Mouse (Mus musculus) midbrain, embryonic 10.5 days (tissue): ENCODE data around the gene Znrf2. TPM values are rescaled to one million over a fixed set of nuclear protein-coding genes. Genes with fewer than 3 reads are reported as not detected.

ENCODE experiments used
- DNase-seq: peaks from one replicate; pipeline ENCODE4 v3.0.0-alpha.2; 2017; ENCODE audit warnings: low spot score
- H3K27ac ChIP-seq: fragments of 300-500 bp; sonication (generic); replicated peaks from 2 replicates; pipeline ENCODE4 v1.5.1; 2016; ENCODE audit warnings: mild to moderate bottlenecking
- H3K27me3 ChIP-seq: fragments of 300-500 bp; sonication (generic); 2 replicates; pipeline ENCODE4 v1.6.1; 2016; ENCODE audit warnings: low read depth, mild to moderate bottlenecking; ENCODE audit not compliant: poor library complexity, severe bottlenecking
- H3K36me3 ChIP-seq: fragments of 300-500 bp; sonication (generic); 2 replicates; pipeline ENCODE4 v1.6.1; 2016; ENCODE audit warnings: mild to moderate bottlenecking, moderate library complexity
- H3K4me1 ChIP-seq: fragments of 300-500 bp; sonication (generic); 2 replicates; pipeline ENCODE4 v1.6.1; 2016
- H3K4me3 ChIP-seq: fragments of 300-500 bp; sonication (generic); 2 replicates; pipeline ENCODE4 v1.5.1; 2016; ENCODE audit warnings: mild to moderate bottlenecking, moderate library complexity
- H3K9me3 ChIP-seq: fragments of 300-500 bp; sonication (generic); replicated peaks from 2 replicates; pipeline ENCODE4 v1.6.1; 2016; ENCODE audit warnings: mild to moderate bottlenecking
- WGBS: fragments of 180-500 bp; shearing (Covaris S2); methylation state at CpG from one replicate; pipeline ENCODE4 v1.1.7; 2016; 5-methylcytosine and 5-hydroxymethylcytosine counted together
- polyA plus RNA-seq: library from polyadenylated mRNA; unstranded; fragments of >200 nt; fragmentation: Nextera tagmentation; extraction: Ambion mirVana; gene quantifications from 2 replicates; pipeline ENCODE4 v1.2.1, GENCODE M21; 2016

Gene Znrf2
- polyA plus RNA-seq, 1 experiment from 2014 or later, result 2.2 TPM

DNA sequence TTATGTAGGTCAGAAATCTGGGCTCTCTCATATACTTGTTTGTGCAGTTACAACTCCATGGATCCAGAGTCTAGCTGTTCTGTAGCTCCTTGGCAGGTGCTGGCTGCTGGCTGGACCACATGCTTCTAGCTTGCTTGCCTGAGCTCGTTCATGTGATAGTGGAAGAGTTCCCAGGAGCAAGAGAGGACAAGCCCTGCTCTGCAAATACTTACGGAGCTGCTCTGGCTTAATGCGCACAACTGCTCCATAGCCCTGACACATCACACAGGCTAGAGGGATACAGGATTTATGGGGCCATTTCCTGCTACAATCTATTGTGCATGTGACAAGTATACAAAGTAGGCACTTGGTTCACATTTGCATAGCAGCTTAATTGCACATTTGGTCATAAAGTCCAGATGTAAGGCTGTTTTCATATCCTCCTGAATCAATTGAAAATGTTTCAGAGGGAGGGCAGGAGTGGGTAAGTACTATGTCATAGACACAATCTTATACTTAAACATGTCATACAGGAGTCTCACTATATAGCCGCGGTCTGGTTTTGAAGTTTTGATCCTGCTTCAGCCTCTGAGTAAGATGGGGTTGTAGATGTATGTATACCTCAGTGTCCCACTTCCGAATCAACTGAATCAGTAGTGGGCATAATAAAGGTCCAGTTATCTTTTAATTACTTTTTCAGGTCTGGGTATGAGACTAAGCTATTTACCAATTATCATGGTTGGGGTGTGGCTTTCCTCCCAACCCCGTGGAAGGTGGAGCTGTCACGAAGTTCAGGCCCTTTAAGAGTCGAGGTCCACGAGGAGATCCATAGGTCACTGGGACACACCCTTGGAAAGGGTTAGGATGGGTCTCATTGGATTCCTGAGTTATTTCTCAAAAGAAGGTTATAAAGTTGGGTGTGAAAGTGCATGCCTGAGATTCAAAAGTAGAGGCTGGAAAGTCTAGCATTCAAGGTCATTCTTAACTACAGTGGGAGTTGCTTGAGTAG is 89.6 kb downstream of the Znrf2 start:
- Histone ChIP-seq H3K9me3 (no peaks in the 10 kb centered on the region), H3K27me3 (no peaks in the 10 kb centered on the region), H3K4me3 (no peak overlapping the region), H3K27ac (no peak overlapping the region), H3K4me1 (no peaks in the 10 kb centered on the region), H3K36me3 (no peaks in the 10 kb centered on the region)
- DNase-seq, result no peak
- 92% methylated on average over 10 of the region's 10 CpGs for WGBS

DNA sequence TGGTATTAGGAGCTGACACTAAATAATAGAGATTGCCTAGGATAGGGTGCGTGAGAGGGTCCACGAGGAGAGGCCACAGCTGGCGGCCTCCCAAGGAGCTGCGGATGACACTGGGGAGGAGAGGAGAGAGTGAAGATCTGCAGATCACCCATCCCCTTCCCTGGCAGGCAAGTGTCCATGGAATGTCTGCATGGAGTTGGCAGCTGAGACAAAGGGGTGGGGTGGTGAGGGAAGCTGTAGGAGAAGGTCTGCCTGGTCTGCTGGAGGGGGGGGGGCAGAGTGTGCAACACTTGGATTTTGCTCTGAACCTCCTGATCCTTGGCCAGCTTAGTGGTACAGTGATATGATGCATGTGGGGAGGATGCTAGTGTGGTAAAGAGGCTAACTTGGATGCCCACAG is 98.3 kb downstream of the Znrf2 start:
- no peaks in the 10 kb centered on the region for H3K9me3 ChIP-seq
- H3K27me3 ChIP-seq, result no peaks in the 10 kb centered on the region
- 90% methylated on average over 4 of the region's 4 CpGs for WGBS
- H3K4me3 ChIP-seq, result no peak overlapping the region
- H3K4me1 ChIP-seq, result no peaks in the 10 kb centered on the region
- no peaks in the 10 kb centered on the region for H3K36me3 ChIP-seq
- no peak overlapping the region for H3K27ac ChIP-seq
- DNase-seq, result no peak

DNA sequence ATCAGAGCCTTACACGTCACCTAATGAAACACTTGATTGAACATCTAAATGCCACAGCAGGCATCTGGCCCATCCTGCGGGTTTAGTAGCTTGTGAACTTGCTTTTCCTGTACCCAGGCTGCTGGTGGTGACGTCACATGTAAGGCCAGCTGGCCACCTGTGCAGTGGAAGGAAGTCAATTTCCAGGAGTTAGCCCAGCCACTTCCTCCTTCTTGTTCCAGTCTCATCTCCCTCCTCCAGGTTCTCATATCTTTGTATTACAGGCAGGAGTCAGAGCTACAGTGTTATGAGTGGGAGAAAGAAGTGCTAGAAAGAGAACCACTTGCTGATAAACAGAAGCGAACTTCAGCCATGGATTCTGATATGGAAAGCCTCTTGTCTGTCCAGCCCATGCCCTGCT is 99.4 kb downstream of the Znrf2 start:
- H3K4me1 ChIP-seq, result no peaks in the 10 kb centered on the region
- DNase-seq, result no peak
- 76% methylated on average over 4 of the region's 4 CpGs for WGBS
- no peaks in the 10 kb centered on the region for H3K36me3 ChIP-seq
- no peak overlapping the region for H3K27ac ChIP-seq
- H3K27me3 ChIP-seq, result no peaks in the 10 kb centered on the region
- H3K9me3 ChIP-seq, result no peaks in the 10 kb centered on the region
- no peak overlapping the region for H3K4me3 ChIP-seq

DNA sequence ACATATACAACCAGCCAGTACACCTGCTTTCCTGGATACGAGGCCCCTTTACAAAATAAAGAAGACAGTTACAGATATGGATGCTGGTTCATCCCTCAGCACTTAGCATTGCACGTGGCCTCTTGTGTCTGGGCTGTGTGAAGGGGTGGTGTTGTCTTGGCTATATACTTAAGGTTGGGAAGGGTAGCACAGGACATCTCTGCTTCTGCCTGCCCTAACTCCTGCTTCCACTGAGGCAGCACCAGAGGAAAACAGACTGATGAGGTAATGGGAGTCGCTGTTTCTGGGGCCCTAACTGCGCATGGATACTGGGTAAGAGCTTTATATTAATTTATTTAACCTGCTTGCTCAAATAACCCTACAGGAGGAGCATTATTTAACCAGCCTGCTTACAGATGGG is 100.2 kb downstream of the Znrf2 start:
- 84% methylated on average over 4 of the region's 4 CpGs for WGBS
- Histone ChIP-seq H3K4me3 (no peak overlapping the region), H3K4me1 (no peaks in the 10 kb centered on the region), H3K36me3 (no peaks in the 10 kb centered on the region), H3K9me3 (no peaks in the 10 kb centered on the region), H3K27me3 (no peaks in the 10 kb centered on the region), H3K27ac (no peak overlapping the region)
- DNase-seq, result no peak

DNA sequence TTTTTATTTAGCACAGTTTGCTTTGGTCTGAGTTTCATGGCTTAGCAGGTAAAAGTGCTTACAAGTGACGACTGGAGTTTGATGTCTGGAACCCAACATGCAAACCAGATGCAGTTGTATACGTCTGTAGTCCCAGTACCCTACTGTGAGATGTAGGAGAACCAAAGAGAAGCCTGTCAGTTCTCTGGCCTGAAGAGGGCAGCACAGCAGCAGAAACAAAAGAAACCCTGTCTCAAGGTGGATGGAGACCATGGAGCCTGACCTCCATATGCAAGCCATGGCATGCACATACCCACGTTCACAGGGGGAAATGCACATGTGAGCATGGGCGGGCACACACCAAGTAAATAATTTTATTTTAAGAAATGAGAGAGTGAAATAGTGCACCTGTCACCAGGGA is 100.8 kb downstream of the Znrf2 start:
- DNase-seq, result peak; percentile 27
- Histone ChIP-seq H3K27me3 (no peaks in the 10 kb centered on the region), H3K36me3 (no peaks in the 10 kb centered on the region), H3K4me3 (no peak overlapping the region), H3K4me1 (no peaks in the 10 kb centered on the region), H3K9me3 (no peaks in the 10 kb centered on the region), H3K27ac (no peak overlapping the region)
- WGBS, result 60% methylated on average over 4 of the region's 4 CpGs

DNA sequence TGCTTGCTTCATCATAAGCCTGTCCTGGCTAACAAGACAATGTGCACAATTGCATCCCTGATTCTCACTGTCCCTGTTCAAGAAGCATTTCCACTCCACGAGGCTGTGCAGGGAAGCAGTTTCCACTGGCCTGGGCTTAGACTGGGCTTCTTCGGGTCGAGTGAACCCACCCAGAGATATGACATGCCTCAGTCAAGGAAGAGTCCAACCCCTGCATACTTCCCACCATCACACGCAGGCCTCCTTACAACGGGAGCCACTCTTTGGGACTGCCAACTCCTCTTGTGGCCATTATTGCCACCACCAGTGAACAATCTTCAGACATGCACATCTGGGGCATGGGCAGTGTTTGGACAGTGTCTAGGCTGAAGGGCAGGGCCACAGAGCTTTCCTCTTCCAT is 101.8 kb downstream of the Znrf2 start:
- Histone ChIP-seq H3K36me3 (no peaks in the 10 kb centered on the region), H3K4me1 (no peaks in the 10 kb centered on the region), H3K27me3 (no peaks in the 10 kb centered on the region), H3K4me3 (no peak overlapping the region), H3K9me3 (no peaks in the 10 kb centered on the region), H3K27ac (no peak overlapping the region)
- 90% methylated on average over 5 of the region's 5 CpGs for WGBS
- DNase-seq, result no peak

DNA sequence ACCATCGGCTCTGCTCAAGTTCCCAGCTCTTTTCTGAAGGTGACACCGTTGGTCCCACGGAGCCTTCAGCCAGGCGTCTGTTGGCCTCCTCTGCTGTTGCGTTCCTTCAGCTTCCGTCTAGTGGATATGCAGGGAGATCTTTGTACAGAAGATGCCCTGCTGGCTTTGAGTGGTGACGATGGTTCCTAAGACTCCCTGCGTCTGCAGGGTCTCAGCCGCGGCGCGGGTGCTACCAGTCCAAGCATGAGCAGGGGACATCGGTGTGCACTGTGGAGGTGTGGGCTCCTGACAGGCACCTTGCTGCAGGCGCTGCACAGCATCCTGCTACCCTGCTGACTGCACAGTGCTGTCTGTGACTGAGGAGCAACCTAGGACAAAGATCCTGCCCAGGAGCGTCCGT is 107.8 kb downstream of the Znrf2 start:
- Histone ChIP-seq H3K27me3 (no peaks in the 10 kb centered on the region), H3K4me1 (no peaks in the 10 kb centered on the region), H3K27ac (no peak overlapping the region), H3K9me3 (no peaks in the 10 kb centered on the region), H3K36me3 (no peaks in the 10 kb centered on the region), H3K4me3 (no peak overlapping the region)
- WGBS, result 92% methylated on average over 16 of the region's 16 CpGs
- no peak for DNase-seq

DNA sequence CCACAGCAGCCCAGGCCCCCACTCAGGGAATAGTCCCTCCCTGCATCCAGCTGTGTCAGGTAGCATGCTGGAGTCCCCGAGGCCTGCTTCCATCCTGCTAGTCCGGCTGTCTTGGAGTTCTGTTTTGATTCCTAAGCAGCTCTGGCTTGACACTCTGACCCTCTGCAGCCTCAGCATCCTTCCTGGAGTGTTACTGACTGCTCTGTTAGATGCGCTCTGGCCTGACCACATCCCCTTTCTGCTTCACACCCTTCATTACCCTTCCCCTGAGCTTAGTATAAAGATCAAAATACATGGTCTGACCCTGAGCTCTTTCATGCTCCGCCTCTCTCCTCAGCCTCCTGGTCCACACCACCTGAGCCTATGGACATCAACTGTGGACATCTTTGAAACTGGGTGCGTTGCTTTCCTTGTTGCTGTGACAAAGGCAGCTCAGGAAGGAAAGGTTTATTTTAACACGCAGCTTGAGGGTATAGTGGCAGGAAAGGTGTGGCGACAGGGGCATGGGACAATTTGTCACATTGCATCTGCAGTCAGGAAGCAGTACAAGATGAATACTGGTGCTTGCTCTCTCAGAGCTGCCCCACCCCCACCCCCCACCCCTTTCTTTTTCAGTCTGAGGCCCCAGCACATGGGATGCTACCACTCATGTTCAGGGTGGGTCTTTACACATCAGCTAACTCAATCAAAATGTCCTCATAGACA is 109.2 kb downstream of the Znrf2 start:
- no peaks in the 10 kb centered on the region for H3K27me3 ChIP-seq
- no peak overlapping the region for H3K4me3 ChIP-seq
- H3K27ac ChIP-seq, result no peak overlapping the region
- H3K4me1 ChIP-seq, result no peaks in the 10 kb centered on the region
- no peaks in the 10 kb centered on the region for H3K9me3 ChIP-seq
- 82% methylated on average over 7 of the region's 7 CpGs for WGBS
- no peak for DNase-seq
- H3K36me3 ChIP-seq, result no peaks in the 10 kb centered on the region

DNA sequence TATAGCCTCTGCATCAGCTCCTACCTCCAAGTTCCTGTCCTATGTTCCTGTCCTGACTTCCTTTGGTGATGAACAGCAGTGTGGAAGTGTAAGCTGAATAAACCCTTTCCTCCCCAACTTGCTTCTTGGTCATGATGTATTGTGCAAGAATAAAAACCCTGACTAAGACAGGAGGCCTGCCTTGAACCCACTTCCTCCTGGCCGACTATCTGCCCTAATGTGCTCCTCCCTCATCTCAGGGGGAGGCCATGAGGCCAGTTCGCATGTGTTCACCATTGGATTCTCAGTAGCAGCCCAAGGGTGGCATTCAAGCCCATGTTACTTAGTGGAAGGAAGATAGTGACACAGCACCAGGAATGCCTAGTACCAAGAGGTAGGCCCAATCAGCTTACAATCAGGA is 110.2 kb downstream of the Znrf2 start:
- H3K9me3 ChIP-seq, result no peaks in the 10 kb centered on the region
- H3K4me1 ChIP-seq, result no peaks in the 10 kb centered on the region
- 85% methylated on average over 2 of the region's 2 CpGs for WGBS

DNA sequence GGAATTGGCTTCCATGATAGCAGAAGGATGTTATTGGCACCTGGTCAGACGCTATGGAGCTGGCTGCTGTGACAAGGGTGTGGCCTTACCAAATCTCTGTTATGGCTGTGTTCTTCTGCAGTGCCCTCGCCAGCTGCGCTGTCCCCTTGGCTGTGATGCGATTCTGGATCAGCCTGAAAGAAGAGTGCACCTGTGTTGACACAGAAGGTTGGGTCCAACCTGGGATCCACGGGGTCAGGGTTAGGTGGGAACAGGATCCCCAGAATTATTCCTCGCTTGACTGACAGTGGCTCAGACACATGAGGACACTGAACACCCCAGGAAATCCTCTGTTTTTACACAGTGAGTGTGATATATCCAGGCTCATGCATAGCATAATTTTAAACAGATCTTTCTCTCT is 111.2 kb downstream of the Znrf2 start:
- H3K4me1 ChIP-seq, result no peaks in the 10 kb centered on the region
- H3K36me3 ChIP-seq, result no peaks in the 10 kb centered on the region
- no peak overlapping the region for H3K27ac ChIP-seq
- no peaks in the 10 kb centered on the region for H3K9me3 ChIP-seq
- DNase-seq, result no peak
- no peaks in the 10 kb centered on the region for H3K27me3 ChIP-seq
- 83% methylated on average over 6 of the region's 6 CpGs for WGBS
- no peak overlapping the region for H3K4me3 ChIP-seq

More for the DNA sequence above, 110.2 kb downstream of the Znrf2 start:
- DNase-seq, result no peak
- no peak overlapping the region for H3K4me3 ChIP-seq
- no peak overlapping the region for H3K27ac ChIP-seq
- no peaks in the 10 kb centered on the region for H3K36me3 ChIP-seq
- no peaks in the 10 kb centered on the region for H3K27me3 ChIP-seq

DNA sequence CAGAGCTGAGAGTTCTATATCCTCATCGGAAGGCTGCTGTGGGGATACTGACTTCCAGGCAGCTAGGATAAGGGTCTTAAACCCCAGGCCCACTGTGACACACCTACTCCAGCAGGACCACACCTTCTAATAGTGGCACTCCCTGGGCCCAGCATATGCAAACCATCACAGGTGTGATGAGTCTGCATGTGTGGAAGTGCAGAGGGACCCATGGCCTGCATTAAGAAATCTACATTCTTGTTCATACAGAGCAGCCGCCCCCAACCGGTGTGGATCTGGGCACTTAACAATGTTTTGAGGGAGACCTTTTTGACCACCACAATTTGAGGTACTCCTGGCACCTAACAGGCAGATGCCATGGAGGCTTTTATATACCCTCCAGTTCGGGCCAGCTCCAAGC is 114.9 kb downstream of the Znrf2 start:
- Histone ChIP-seq H3K4me3 (no peak overlapping the region), H3K27ac (no peak overlapping the region), H3K27me3 (no peaks in the 10 kb centered on the region), H3K36me3 (no peaks in the 10 kb centered on the region), H3K9me3 (no peaks in the 10 kb centered on the region), H3K4me1 (no peaks in the 10 kb centered on the region)
- 98% methylated on average over 4 of the region's 4 CpGs for WGBS
- no peak for DNase-seq

DNA sequence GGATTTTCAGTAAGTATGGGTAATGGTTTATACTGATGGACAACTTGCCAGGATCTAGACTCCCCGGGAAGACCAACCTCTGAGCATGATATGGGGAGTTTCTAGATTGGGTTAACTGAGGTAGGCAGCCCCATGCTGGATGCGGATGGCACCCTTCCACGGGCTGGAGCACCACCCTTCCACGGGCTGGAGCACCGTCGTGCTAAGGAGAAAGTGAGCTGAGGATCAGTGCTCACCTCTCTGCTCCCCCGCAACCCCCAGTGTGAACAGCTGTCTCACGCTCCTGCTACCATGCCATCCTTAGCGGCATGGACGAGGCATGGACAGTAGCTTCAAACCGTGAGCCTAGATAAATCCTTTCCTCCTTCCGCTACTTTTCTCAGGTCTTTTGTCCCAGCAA is 115.8 kb downstream of the Znrf2 start:
- Histone ChIP-seq H3K4me1 (no peaks in the 10 kb centered on the region), H3K27me3 (no peaks in the 10 kb centered on the region), H3K9me3 (no peaks in the 10 kb centered on the region), H3K4me3 (no peak overlapping the region), H3K27ac (no peak overlapping the region), H3K36me3 (no peaks in the 10 kb centered on the region)
- no peak for DNase-seq
- 93% methylated on average over 12 of the region's 12 CpGs for WGBS

DNA sequence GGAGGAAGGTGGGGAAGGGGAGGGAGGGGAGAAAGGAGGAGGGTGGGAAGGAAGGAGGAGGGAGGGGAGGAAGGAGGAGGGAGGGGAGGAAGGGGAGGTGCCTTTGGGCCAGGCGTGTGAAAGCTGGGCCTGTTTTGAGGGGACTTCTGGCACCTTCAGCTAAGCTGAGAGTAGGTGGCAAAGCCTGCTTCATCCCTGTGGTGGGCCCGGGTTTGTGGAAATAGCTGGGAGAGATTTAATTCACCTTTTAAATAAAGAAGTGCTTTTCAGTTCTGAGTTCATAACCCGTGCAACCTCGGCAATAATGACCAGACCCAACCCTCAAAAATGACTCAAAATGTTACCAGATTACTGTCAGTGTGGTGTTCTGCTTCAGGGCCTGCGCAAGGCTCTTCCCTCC is 116.5 kb downstream of the Znrf2 start:
- 85% methylated on average over 5 of the region's 5 CpGs for whole genome bisulfite sequencing
- Histone ChIP-seq H3K27me3 (no peaks in the 10 kb centered on the region), H3K4me3 (no peak overlapping the region), H3K27ac (no peak overlapping the region), H3K9me3 (no peaks in the 10 kb centered on the region), H3K4me1 (no peaks in the 10 kb centered on the region), H3K36me3 (no peaks in the 10 kb centered on the region)
- DNase-seq, result no peak
